Mouse (Mus musculus) adrenal gland (tissue): ENCODE results near the gene Nme2.

Experiments used
- intact Hi-C: fragments of 180-260 bp; cut with DNase I; formaldehyde crosslinking; loops from one replicate; pipeline ENCODE4 v1.15.1; 2025
- long read RNA-seq, 2 experiments: library from polyadenylated mRNA; unstranded; transcript quantifications; one replicate each; pipeline ENCODE4 v2.0.0; 2020; ENCODE audit warnings: borderline replicate concordance in 1 of 2; ENCODE audit not compliant: insufficient replicate concordance in 1 of 2

Gene Nme2
- long read RNA-seq, experiment 1, transcript Nme2-201 (5 exons, 1,012 nt), result major isoform, 413 of 540 reads
- long read RNA-seq, experiment 1, transcript Nme2-202 (4 exons, 734 nt), result minor isoform, 125 of 540 reads
- long read RNA-seq, experiment 1, partial matches to known transcripts, result 1 of 540 reads
- long read RNA-seq, experiment 1, other reads (novel, unspliced or antisense), result 1 of 540 reads
- long read RNA-seq, experiment 2, transcript Nme2-202 (4 exons, 734 nt), result minor isoform, 122 of 577 reads
- long read RNA-seq, experiment 2, transcript Nme2-201 (5 exons, 1,012 nt), result major isoform, 450 of 577 reads
- long read RNA-seq, experiment 2, partial matches to known transcripts, result 1 of 577 reads
- long read RNA-seq, experiment 2, other reads (novel, unspliced or antisense), result 4 of 577 reads

DNA sequence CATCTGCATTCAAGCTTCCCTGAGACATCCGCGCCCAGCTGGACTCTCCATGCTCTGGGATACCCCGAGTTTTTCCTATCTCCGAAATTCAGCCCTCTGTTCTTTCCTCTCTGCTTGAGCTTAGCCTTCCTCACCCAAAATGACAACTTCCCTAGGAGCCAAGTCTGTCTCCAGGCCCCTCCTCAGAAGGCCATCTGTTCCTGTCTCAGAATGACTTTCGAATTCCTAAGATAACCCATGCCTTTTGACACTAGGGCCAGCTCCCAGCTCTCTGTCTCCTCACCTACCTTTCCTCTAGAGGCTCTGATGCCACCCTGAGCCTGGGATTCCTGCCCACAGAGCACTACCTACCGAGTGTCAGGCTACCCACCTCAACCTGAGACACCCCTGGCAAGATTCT is at the start of gene Nme2:
Nme2 (minus strand) TSS at position 101 of the 400 bp plus-strand sequence.
- intact Hi-C loops, result no loop called here

GRCm38 (mm10) chr11:94003346-94003745 is 47.3 kb upstream of the Nme2 start:
- intact Hi-C loops, result no loop called here

- intact Hi-C loops, result no loop called here
Measured at GRCm38 (mm10) chr11:93999276-93999675, 43.2 kb upstream of the Nme2 start.

DNA sequence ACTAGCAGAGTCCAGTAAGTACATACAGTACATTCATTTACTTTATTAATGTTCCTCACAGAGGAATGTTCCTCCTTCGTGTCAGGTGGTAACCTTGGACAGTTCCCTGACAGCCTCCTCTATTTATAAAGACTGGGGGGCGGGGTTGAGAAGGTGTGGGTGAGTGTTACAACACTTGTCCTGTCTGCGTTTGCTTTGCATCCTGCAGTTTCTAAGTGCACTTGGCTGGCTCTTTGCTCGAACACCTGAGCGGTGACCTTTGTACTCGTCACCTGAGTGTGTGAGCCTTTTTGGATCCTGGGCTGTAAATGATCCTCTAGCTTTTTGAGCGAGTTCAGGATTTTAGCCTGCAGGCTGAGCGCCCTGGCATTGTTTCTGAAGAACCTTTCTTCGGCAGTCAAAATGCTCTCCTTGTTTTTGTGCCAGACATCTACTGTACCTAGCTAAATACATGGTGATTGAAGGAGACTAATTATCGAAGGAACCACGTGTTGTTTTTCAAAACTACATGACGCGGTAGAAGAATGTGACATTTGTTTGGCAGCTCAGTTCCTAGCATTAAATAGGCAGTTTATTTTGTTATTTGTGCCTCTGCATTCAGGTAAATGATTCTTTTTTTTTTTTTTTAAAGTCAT is 41.2 kb upstream of the Nme2 start:
- intact Hi-C loops, result no loop called here

GRCm38 (mm10) chr11:93996306-93997140 is 40.5 kb upstream of the Nme2 start:
- intact Hi-C loops, result no loop called here

DNA sequence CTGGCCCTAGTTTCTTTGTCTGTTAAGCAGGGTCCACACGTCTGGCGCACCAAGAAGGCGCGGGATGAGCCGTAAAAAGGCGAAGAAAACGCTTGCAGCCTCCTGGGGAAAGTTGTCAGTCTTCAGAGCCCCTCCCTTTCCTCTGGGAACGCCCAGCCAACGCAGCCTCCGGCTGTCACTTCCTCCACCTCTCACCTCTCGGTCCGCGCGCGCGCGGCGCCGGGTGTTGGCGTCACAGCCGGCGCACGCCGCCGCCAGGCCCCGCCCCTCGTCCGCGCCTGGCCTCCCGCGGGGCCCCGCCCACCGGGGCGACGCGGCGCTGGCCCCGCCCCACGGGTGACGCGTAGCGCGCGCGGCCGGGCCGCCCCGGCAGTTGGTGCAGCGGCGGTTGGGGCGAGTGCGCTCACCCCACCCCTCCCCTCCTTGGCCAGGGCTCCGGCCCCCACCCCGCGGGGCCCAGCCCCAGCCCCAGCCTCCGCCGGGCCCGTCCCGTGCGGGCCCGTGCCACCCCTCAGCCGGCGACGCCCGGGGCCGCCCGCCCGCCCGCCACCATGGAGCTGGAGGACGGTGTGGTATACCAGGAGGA is 39.8 kb upstream of the Nme2 start, which contains the start of gene Spag9:
Spag9 (plus strand) TSS at position 372 of the 586 bp plus-strand sequence.
- intact Hi-C loops, result no loop called here

DNA sequence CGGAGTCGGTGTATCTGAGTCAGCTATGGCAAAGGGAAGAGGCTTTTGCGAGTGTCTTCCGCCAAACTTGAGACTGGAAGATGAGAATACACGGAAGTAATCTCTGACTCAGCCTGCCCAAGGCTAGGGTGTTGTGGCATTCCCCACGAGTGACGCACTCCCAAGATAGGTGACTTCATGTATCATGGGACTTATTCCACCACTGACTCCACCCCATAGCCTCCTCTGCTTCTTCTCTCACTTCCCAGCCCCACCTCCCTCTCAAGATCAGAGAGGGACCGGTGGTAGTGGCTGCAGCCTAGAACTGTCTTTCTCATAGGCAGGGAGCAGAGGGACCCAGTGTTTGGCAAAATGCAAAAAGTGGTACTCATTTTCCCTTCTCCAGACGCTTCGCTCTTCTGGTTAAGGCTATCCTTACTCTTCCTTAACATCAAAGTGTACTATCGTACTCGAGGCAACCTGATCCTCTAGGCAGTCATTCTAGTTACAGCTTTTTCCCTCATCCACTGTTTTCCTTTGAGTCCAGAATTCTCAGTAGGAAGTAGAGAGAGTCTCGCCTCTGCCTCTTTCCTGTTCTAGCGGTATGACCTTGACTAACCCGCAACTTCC is 39.2 kb upstream of the Nme2 start:
- intact Hi-C loops, result no loop called here

GRCm38 (mm10) chr11:93994531-93994930 is 38.5 kb upstream of the Nme2 start:
- intact Hi-C loops, result no loop called here

- intact Hi-C loops, result no loop called here
Measured at GRCm38 (mm10) chr11:93988328-93989062, 32.4 kb upstream of the Nme2 start.

DNA sequence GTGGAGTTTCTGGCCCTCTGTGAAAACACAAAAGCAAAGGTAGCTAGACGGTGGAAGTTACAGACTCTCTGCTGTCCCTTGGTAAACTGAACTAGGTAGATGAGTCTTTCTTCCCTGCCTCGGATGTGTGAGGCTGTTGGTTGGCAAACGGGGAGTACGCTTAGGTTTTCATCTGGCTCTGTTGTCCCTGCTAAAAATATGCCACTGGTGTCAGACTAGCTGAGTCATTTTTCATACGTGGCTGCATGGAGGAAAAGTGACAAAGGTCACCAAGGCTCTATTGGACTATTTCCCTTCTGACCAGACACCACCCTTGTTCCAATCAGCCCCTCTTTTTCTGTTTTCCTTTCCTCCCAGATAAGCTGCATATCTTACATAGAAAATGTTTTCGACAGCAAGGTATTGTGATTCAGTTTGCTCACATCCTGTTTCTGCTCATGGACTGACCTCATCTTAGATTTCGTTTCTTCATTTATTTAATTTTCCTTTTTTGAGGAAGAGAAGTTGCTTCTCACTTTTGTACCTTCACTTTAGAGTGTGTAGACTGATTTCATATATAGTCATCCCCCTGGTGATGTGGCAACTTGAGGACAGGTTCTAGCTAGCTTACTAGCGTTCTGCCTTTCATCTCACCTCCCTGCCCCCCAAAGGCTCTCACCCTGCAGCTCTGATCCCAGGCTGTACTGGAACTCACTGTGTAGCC is 31.7 kb upstream of the Nme2 start:
- intact Hi-C loops, result no loop called here

DNA sequence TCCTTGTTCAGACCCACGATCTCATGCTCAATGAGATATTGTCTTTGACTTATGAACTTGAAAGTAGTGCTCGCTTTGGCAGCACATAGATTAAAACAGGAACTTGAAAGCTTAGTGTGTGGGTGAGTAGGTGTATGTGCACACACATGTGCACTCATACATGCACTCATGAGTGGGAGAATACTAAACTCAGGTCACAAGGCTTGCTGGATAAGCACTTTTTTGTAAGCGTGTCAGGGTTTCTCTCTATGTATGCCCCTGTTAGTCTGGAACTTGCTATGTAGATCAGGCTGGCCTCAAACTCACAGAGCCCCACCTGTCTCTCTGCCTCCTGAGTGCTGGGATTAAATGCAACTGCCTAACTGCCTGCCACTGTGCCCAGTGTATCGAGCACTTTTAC is 31.0 kb upstream of the Nme2 start:
- intact Hi-C loops, result no loop called here

DNA sequence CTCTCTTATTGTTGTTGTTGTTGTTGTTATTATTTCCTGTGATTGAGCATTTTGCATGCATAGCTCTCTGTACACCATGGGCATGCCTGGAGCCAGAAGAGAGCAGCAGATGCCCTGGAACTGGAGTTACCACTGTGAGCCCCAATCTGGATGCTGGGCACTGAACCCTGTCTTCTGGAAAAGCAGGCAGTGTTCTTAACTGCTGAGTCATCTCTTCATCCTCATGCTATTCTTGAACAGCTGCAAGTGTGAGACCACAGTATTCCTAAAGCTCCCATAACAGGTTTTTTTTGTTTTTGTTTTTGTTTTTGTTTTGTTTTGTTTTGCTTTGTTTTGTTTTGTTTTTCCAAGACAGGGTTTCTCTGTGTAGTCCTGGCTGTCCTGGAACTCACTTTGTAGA is 30.2 kb upstream of the Nme2 start:
- intact Hi-C loops, result no loop called here

DNA sequence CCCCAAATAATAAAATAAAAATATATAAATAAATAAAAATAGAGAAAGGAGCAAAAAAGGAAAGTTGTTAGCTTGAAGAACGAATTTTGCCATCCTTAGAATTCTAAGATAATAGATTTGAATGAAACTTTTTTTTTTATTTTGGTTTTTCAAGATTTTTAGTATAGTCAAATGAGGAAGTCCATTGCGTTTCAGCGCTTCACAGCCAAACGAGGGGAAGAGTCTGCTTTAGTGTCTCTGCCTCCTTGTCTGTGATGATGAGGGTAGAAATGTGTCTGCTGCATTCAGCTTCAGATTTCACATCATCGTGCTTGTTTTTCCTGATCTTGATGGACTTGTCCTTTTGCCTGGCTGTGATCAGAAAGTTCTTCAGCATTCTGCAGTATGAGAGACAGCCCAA is 29.2 kb upstream of the Nme2 start:
- intact Hi-C loops, result no loop called here

- intact Hi-C loops, result no loop called here
Measured at GRCm38 (mm10) chr11:93984619-93985018, 28.6 kb upstream of the Nme2 start.

DNA sequence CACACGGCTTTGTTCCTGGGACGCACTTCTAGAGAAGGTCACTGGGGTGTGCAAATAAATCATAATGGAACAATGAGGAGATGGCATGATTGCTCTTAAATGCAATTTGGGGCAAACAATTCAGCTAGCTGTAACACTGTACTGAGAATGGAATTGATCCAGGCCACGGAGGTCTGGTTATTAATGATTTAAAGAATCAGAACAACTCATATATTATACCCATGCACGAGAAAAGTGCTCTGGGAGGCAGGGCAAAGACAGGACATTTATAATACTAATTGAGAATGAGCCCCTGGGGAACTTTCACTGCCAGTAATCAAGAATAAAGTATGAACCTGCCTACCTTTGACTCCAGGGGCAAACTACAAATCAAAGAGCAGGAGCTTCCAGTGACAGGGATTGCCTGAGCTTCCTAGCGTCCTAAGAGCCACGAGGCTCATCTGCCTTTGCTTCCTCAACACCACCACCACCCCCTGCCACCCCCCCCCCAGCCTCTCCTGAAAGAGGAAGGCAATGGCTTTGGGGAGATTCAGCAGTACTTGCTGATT is 23.5 kb upstream of the Nme2 start:
- intact Hi-C loops, result no loop called here

DNA sequence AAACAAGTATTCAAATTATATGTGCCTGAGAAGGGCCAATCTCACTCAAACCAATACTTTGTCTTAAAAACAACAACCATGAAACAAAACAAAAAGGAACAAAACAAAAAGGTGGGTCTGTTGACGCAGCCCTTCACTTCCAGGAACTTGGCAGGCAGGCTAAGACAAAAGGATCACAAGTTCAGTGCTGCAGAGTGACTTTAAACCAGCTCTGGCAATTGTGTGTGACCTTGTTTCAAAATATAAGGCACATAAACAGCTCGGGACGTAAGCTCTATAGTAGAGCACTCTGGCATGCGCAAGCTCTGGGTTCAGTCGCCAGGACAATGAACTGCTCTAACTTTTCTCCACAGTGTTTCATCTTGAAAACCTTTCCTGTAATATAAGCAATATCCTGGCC is 16.9 kb upstream of the Nme2 start:
- intact Hi-C loops, result no loop called here

- intact Hi-C loops, result loop anchor here (2.0 kb wide), 1 partner anchor 119 kb away; no protein-coding TSS in a partner anchor
Measured at GRCm38 (mm10) chr11:93969799-93970198, 13.7 kb upstream of the Nme2 start.

GRCm38 (mm10) chr11:93969171-93969570 is 13.1 kb upstream of the Nme2 start:
- intact Hi-C loops, result loop anchor here (2.0 kb wide), 1 partner anchor 120 kb away; no protein-coding TSS in a partner anchor

DNA sequence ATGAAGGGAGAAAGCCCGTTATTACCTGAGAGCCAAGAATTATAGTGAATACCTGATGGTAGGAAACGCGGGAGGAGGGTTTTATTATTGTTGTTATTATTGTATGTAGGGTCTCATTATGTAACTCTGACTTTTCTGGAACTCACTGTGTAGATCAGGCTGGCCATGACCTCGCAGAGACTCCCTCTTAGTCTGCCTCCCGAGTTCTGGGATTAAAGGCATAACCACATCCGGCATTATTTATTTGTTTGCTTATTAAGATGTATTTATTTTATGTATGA is 12.7 kb upstream of the Nme2 start:
- intact Hi-C loops, result loop anchor here (2.0 kb wide), 1 partner anchor 120 kb away; no protein-coding TSS in a partner anchor
